Mouse (Mus musculus) layer of hippocampus, adult 9-10 months (tissue): ENCODE results near the gene Dnmt3a.

Experiments
- DNase-seq: peaks from one replicate; pipeline ENCODE4 v3.0.0; 2022; ENCODE audit warnings: low spot score

Gene Dnmt3a

DNA sequence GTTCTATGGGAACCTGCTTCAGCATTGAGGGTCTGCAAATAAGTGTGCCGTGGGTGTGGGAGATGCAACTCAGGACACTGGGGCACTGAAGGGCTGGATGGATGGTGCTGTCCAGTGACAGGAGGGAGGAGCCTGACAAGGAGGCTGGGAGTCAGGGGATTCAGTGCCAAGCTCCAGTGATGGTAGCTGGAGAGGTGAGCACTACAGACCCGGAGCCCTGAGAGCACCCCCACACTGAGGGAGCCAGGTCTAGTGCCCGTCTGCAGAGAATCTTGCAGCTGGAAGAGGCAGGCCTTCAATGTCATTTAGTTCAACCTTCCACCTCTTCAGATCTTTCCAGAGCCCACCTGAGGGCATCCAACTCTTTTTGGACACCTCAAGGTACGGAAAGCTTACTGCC is at the start of gene Dnmt3a:
Dnmt3a (plus strand) TSS at position 156 of the 400 bp plus-strand sequence.
- no peak for DNase-seq

DNA sequence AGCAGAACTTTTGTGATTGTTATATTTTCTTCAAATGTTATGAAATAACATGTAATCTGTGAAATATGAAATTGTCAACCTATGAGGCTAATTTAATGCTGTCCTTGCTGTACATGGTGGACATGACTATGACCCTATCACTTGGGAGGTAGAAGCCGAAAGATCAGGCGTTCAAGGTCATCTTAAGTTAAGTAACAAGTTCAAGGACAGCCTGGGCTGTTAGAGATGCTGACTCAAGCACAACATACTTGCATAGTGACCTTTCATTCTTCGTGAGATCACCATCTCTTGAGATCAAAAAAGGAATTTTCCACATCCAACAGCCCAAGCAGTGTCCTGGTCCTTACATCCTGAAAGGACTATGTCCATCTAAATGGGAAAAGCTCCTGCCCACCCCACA is 49.6 kb upstream of the Dnmt3a start:
- DNase-seq: no peak

DNA sequence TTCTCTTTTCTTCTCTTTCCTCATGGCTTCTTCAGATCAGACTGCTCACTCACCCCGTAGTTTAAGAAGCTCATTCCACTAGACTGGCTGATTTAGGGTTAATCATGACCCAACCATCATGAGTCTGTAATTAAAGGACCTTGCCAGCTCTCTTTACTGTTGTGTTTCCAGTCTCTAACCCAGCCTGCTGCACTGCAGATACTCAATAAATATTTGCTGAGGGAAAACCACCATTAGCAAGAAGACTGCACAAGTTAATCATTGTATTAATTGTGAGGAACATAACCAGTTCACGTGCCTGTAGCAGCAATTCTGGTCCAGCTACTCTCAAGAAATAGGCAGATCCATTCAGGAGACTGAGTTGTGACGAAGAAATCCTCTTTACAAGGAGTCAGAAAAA is 47.7 kb upstream of the Dnmt3a start:
- DNase-seq: no peak

DNA sequence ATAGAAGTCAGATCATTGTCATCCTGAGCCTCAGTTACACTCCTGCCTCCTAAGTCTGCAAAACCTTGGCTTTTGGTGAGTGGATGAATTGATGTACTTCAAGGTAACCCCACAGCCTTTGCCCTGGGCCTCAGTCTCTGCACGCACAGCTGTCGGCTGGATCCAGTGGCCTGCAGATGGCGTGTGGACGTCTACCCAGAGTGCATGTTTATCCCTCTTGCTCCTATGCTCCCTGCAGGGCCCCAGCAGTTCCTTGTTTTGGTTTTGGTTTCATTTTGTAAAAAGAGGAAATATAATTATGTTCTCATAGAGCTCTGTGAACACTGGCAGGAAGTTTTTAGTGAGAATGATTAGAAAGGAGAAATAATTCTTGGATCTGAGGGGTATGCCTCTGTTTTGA is 46.4 kb upstream of the Dnmt3a start:
- no peak for DNase-seq

DNA sequence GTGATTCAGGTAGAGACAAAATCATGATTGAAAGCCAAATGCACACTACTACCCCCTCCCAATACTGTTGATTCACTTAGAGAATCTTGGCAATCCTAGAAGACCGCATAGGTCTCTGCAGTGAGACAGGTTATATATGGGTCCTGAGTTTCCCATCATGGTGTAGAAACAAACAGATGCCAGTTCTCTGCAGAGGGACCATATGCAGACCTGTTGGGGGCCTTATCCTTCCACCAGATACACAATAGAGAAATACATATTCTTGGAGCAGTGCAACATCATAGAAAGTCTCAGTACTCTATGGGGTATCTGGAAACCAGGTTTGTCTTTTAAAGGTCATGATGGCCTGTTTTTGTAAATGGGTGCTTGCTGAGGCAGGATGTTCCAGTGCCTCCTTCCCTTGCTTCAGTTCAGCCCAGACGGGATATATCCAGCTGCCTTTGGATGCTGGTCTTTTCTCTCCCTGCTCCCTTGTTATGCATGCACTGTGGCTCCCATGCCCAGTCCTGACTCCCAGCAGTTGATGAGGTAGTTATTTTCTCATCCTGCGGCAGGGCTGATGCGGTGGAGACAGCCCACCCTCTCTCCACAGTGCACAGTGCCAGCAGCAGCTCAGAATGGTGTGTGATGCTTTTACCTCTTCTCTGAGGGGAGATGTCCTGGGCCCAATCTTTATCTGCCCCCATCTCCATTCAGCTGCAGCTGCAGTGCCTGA is 44.8 kb upstream of the Dnmt3a start:
- no peak for DNase-seq

DNA sequence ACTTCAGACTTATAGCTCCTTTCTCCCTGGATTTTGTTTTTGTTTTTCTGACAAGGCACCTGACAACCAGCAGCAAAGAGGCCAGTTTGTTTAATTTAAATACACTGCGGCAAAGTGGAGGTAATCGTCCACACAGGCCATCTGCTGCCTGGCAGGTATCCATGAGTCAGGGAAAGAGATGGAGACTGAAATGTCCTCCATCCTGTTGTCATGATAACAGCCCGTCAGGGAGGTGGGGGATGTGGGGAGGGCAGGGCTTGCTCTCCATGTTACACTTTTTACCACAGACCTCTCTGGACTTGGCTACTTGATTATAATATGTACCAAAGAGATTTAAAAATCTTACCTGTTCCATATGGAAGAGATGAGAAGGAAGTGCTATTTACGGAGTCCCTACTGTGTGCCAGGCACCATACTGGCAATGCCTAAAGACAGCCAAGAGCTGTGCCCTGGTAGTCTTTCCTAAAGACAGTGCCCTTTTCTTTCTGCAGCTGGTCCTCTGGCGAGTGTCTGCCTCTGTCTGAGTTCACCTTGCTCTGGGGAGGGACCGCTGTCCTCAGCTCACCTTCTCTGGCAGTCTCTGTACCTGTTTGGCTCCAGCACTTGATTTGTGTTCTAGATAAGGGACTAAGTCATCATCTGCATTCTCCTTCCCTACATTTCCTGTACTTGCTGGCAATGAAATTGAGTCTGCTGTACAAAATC is 44.1 kb upstream of the Dnmt3a start:
- DNase-seq: no peak

DNA sequence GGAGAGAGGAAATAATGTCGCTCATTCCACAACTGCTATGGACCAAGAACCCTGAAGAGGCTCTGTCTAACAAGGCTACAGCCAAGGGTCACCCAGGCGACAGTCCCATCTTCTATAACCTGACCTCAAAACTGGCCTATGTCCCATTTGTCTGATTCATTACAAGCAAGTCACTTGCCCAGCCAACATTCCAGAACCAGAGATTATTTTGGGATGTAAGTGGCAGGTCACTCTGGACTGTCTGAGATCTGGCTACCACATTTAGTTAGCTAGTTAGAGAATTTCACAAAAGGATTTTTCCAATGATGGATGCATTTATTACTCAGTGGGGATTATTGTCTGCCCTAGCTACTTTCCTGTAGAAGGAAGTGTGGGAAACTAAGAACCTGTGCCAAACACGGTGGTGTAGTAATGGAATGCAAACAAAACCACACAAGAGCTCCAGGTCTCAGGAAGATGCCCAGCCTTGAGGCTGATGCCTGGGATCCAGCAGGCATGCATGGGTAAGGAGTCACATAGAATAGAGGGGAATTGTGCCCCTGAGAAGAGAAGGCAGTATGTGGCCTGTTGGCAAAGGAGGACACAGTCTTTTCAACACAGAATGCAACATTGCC is 41.5 kb upstream of the Dnmt3a start:
- no peak for DNase-seq

DNA sequence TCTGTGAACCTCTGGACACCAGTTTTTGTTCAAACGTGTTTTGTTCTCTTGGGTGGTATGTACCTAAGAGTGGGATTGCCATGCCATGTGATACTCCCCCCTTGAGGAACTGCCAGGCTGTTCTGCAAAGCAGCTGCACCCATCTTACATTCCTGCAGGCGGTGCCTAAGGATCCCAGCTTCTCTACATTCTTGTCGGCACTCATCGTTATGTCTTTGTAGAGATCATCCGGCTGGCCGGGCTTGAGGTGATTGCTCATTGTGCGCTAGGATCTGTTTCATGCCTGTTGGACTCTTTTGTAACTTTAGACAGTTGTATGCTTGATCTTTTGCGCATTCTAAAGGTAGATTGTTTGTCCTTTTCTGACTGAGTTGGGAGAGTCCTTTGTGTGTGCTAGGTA is 38.4 kb upstream of the Dnmt3a start:
- DNase-seq: no peak

DNA sequence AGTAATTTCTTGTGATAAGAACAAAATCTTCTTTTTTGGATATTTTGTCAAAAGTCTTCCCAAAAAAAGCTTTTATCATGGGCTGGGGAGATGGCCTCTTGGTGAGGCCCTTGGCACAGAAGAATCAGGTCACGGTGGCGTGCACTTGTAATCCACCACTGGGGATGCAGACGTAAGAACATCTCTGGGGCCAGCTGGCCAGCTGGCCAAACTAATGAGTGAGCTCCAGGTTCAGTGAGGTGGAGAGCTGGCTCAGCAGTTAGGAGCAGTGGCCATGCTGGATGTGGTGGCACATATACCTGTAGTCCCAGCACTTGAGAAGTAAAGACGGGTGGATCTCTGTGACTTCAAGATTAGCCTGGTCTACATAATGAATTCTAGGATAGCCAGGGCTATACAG is 37.4 kb upstream of the Dnmt3a start:
- no peak for DNase-seq

DNA sequence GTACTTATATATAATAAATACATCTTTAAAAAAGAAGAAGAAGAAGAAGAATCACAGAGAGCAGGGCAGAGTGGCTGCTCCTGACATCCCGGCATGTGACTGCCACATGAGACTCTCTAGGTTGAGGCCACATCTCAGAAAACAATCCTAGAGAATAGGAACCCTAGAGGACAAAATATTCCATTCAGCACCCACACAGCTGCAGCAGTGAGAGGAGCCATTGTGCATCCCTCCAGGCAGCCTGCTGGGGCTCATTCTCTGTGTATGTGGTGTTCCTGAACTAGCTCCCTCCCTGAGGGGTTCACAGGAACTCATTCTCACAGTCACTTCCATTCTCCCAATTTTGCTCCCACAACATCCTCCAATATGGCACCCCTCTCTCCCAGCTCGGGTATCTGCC is 35.3 kb upstream of the Dnmt3a start:
- no peak for DNase-seq

DNA sequence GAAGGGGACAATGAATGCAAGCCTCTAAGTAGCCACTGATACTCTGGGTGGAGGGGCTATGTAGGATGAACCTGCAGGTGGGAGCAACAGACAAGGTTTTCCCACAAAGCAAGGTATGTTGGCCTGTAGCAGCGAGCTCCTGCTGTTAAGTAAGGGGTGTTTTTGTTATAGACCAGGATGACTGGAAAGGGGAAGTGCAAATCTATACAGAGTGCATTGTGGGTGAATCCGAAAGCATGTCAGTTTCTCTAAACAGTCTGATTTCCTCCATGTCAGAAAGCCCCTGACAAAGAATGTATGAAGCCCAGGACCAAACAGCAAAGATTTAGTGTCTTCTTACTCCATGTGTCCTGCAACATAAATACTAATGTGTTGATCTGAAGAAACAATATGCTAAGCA is 34.7 kb upstream of the Dnmt3a start:
- DNase-seq: no peak

DNA sequence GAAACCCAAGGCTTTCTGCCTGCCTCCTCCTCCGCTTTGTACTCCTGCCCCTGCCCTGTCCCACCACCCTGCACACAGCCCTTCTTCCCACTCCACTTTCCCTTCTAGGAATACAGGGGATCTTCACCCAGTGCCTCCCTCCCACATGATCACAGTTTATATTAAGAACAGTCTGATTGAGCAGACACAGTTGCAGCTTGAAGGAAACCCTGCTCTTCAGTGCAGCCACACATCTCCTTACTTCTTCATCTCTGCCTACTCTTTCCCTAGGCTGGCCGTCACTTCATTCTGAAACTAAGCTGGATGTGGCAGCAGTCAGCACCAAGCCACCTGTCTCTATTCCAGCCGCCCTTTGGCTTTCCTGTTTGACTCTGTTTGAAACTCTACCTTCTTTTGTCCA is 32.2 kb upstream of the Dnmt3a start:
- DNase-seq: no peak

DNA sequence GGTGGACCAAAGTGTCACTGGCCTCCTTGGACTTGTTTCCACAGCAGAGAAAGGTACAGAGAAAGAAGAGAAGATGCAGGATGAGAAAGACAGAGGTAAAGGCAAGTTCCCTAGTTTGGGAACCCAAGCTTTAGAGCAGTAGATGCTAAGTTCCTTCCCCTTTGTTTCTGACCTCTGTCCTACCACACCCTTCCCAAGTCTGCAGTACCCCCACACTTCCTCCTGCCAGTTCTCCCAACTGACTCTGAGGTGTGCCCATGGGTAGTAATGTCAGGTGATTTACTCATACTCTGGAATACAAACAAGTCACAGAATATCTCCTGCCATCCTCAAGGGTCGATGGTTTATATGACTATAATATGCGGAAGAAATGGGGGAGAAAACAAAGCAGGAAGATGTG is 29.8 kb upstream of the Dnmt3a start:
- DNase-seq: no peak

DNA sequence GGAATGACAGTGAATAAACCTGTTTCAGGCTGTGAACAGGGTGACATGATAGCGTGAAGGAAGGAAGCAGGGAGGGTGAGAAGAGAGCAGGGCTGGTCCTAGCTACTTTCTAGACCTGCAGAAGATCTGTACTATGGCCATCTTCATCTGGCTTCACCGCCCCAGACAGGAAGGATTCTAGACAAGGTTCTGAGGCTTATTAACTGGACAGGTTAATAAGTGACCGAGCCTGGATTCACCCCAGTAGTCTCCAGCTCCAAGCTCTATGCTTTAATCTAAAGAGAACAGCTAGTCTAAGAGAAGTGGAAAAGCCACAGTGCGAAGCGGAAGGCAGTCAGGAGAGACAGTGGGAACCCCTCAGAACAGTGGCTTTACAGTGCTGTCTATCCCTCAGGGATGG is 28.1 kb upstream of the Dnmt3a start:
- no peak for DNase-seq

DNA sequence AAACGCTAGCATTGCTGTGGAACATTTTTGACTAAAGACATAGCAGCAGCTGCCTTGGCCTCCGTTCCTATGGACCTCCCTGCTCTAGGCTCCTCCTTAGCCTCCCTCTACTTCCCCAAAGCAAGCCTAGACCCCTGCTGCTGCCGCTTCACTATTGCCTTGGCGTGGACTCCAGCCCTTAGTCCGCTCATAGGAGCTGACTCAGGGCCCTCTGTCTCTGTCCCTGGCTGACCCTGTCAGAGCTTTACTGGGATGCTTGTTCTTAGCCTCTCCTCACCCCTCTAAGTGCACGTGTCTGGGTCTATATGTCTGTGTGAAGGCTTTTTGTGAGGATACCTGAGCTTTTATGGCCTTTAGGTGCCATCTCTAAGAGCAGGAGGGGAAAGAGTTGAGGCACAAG is 27.5 kb upstream of the Dnmt3a start:
- DNase-seq: no peak

DNA sequence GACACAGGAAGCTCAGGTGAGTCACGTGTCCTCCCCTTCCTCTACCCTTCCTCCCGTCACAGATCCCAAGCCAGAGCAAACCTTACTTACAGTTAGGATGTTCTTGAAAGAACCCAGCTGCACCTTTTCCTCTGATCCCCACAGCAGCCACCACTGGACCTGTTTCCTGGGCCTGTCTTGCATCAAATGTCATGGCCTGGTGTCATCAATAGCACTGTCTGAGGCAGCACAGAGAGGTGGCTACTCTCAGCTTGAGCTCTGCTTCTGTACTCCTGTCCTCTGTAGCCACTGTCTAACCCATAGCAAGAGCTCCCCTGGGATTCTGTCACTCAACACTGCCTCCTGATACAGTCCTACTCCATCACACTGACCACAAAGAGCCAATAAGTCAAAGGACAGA is 26.2 kb upstream of the Dnmt3a start:
- DNase-seq: no peak

DNA sequence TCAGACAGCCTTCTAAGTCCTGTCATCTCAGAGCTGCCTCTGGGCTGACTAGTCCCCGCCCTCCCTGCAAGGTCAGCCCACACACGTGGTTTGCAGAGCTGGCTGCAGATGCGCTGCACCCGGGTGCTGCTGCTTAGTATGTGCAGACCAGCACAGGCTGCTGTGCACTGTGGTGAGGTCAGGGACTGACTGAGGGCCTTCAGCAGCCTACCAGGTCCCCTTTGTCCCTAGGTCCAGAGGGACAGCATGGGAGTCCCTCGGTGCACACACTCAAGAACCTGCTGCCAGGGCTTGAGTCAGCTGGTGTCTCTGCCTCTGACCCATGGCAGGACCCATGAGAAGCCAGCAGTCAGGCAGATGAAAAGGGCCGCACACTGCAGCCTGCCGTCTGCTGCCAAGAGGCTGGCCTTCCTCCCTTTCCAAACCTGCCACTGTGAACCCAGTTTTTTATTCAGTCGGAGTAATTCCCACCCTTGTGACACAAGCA is 25.4 kb upstream of the Dnmt3a start:
- no peak for DNase-seq

DNA sequence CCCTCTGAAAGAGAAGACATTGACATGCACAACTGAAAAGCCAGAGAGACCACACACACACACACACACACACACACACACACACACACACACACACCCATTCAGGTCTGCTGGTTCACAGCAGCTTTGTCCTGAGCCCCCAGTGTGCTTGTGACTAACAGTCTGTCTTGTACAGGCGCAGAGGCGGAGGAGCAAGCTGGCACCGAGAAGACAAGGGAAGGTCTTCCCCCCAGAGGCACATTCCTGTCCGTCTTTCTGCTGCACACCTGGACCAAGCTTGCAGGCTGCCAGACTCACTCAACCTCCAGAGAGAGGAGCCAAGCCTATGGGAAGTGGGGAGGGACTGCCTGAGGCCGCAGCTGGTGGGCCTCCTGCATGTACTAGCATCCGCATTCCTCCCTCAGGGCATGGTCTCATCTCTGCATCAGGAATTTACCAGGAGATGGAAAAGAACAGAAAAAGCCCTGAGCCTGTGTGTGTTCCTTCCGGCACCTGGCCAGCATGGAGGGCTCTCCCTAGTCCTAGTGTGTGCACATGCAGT is 24.8 kb upstream of the Dnmt3a start:
- DNase-seq: no peak

DNA sequence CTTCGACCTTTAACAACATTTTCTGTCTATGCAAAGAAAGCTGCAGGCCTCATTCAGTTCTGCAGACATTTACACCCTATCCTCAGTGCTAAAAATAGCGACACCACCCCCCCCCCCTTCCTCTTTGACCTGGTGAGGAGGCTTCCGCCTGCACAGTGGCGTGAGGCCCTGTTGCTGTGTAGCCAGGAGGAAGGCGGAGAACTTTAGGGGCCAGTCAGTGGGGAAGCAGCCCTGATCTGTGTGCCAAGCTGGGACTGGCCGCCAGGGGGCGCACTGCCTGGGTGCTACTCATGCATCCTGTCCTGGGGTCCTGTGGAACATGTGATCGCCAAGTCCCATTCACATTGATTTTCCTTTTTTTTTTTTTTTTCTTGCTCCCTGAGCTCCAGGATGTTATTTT is 24.3 kb upstream of the Dnmt3a start:
- peak; percentile 91 for DNase-seq

DNA sequence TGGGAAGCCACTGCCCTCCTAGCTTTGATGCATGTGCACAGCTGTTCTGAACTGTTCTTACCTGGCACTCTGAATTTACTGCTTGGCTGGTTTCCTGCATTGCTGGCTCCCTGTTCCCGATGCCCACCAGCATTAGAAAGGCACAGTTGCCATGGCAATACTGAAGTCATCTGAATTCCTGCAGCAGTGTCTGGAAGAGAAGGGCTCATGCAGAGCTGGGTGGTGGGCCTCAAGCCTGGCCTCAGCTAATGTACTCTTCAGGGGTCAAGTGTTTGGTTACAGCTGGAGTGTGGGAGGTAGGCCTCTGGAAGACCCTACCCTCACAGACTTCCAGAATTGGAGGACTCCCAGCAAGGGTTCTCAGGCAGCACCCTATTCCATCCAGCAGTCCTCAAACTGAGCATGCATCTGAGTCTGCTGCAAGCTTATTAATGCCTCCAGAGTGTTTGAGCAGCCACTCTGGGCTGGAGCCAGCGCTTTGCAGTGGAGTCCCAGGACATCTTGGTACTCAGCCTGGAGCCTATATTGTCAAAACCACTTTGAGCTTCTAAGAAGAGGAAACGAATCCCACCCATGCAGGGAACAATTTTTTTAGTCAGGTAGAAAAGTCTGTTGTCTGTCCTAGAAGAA is 22.5 kb upstream of the Dnmt3a start:
- no peak for DNase-seq

DNA sequence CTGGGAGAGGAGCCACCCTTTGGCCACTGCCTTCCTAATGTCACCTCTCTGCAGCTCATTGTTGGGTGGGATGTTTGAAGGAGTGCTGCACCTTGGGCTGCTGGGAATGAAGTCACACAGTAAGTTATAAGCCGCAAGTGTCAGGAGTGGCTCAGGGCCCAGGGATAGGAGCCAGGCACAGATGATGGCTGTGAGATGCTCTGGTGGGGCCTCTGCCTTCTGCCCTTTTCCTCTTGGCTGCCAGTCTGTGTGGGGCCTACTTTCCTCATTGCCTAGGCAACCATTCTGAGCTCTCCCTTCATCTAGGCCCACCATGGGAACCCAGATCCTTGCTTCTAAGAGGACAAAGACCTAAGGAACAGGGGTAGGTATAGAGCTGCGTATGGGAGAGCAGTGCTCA is 21.5 kb upstream of the Dnmt3a start:
- DNase-seq: no peak

DNA sequence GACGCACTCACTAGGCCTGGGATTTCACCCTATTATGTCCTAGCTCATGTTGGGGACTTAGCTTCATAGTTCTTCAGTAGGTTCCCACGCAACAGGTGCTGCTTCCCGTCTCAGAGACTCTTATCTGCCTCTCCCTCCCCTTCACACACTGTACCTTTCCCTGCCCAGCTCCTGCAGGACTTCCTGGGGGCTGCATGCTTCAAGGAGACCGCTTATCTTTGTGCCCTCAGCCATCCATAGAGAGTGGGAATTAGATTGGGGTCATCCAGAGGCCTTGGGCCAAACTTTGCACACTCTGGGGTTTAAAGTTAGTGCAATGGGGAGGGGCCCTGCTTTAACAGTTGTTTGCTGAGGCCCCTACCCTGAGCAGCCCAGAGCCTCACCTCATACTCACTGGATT is 21.1 kb upstream of the Dnmt3a start:
- DNase-seq: no peak

DNA sequence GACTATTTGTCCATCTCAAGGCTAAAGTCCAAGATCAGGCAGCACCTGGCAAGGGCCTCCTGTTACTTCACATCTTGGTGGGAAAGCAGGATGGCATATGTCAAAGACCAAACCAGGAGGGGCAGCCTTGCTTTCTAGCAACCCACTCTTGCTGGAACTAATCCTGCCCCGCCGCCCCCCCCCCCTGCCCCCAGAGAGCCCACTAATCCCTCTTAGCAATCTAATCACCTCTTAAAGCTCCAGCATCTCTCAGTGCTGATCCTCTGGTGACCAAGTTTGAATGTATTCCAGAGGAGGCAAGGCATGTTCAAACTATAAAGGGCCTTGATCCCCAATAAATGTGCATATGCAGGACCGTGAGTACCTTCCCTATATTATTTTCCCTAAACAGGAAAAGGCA is 18.8 kb upstream of the Dnmt3a start:
- DNase-seq: no peak
